Mouse (Mus musculus) layer of hippocampus, adult 11-12 months (tissue): ENCODE results near the gene Cpa3.
A peak's percentile ranks its signal among the peaks of the same experiment; 100 is the strongest.

Source experiments
- DNase-seq: peaks from one replicate; pipeline ENCODE4 v3.0.0; 2022; ENCODE audit warnings: low spot score

The Cpa3 gene

DNA sequence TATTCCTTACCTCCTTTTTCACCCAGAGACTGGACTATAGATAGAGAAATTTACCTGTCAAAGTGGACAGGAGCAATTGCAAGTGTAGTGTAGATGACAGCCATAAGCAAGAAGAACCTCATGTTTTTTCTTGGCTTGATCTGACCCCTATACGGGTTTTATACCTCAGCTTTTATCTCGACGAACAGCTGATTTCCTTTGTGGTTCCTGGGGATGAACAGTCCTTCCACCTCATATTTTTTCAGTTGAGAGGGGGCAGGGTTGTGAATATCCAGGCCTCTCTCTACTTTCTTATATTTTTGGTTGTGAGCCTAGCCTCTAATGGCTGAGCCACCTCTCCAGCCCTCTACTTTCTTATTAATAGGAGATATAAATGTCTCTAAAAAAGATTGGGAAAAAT is at the start of gene Cpa3:
Cpa3 (minus strand) TSS at position 132 of the 400 bp plus-strand sequence.
- DNase-seq, result no peak

DNA sequence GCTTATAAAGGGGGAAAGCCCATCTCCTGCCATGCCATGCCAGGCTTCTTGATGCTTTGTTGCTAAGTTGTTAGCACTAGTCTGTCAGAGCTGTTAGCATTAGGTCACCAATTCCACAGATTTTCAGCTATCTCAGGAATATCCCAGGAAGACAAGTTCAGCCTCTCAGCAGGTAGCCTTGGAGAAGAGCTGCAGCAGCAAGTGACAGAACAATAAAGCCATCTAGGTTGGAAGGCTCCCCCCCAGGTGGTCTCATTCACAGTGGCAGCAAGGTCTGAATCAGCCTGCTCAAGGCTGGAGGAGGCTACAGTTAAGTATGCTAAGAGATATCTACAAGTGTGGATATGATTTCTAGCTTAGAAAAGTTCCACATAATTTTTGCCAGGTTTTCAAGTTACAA is 49.4 kb upstream of the Cpa3 start:
- no peak for DNase-seq

DNA sequence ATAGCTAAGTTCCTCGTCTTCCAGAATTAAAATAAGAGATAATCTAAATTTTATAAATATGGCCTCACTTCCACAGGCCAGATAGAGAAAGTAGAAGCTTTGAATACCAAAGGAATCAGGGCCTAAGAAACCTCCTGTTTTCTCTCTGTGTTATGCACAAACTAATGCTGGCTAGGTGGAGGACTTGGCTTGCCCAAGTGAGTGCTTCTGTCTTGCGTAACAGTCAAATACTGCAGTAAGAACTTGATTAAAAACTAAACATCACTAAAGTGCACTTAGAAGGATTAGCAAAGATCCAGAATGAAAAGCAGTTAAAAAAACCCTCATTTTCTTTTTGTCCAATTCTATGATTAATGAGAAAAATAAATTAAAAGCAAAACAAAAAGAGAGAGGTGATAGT is 46.8 kb upstream of the Cpa3 start:
- DNase-seq, result no peak

DNA sequence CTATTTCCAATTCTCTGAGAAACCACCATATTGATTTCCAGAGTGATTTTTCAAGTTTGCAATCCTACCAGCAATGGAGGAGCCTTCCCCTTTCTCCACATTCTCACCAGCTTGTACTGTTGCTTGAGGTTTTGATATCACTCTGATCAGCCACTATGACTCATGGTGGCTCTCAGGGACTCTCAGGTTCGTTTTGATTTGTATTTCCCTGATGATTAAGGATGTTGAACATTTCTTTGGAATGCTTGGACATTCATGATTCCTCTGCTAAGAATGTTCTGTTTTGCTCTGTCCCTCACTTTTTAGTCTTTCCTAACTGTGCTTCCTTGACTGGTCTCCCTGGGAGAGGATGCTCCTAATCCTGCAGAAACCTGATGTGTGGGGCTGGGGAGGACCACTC is 39.8 kb upstream of the Cpa3 start:
- DNase-seq, result no peak

DNA sequence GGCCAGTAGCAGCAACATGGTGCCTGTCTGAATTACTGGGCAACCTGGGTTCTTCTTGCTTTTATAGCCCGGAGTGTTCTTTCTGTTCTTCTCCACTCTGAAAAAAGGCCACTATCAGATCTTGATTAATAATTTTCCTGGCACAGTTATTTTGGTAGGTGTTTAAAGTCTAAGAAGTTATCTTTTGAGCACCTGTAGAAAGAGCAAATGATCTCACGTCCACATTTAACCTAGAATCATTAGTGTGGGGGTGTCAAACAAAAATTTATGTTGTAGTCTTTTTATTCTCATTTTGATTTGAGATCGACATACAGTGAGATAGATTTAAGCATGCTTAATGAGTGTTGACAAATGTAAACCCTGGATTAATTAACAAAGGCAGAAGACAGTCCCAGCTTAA is 33.7 kb upstream of the Cpa3 start, which contains the start of gene Cpb1:
Cpb1 (minus strand) TSS at position 101 of the 400 bp plus-strand sequence.
- DNase-seq, result no peak

DNA sequence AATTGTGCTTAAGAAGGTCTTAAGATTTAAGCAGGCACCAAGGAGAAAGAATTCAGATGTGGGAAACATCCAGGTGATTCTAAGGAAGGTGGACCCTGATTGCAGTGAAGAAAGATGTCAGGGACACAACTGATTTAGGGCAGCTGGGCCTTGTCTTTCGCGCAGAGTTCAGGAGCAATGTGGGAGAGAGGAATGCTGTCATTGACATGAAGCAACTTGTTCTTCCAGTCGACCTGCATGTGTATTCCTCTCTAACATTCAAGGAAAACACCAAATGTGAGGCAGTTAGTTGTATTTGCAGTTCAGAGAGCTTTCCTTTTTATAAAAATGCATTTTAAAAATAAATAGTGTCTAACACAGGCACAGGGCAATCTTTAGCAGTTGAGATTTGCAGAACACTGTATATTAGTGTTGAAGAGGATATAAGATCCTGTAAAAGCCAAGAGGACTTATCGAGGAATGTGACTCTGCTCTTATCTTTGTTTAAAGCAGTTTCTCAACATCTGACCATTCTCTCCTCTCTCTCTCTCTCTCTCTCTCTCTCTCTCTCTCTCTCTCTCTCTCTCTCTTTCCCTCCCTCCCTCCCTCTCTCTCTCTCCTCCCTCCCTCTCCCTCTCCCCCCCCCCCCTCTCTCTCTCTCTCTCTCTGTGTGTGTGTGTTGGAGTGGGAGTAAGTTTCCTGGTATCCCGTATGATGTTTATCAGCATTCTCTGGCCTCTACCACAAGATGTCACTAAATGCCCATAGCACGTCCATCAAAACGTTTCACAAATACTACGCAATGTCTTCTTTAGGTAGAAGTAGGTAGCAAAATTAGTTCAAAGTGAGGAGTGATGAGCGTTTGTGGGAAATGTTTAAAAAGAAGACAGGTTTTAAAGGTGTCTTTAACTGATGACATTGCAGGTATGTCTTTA is 12.8 kb upstream of the Cpa3 start:
- DNase-seq, result no peak

DNA sequence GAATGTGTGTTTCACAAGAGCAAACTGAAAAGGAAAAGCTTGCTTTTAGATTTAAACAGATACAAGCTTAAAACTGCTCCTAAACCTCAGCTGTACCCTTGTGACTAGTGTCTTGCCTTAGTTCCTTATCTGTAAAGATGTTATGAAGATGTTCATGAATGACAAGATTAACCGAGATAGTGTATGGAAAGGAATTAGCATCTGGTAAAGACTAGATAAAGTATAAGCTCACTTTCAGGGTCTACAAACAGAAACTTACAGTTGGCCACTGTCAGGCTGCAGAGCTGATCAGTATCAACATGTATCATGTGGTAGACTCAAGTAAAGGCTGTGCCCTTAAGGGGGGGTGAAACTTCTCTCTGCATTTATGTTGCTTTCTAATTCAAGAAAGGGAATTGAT is 1.9 kb upstream of the Cpa3 start:
- DNase-seq, result no peak

DNA sequence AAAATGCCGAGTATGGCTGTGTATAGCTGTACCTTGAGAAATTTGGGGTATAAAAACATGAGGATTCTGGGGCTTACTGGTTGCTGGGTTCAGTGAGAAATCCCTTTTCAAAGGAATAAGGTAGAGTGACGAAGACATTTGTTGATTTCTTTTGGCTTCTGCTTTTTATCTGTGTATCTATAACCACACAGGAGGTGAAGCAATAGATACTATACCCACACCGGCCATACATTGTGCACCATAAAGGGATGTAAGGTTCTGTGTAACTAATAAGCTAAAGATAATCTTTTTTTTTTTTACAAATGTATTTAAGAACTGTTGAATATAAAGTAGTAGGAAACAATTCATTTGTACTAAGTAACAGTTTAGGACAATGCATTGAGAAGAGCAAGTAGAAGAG is 2.2 kb downstream of the Cpa3 start:
- DNase-seq, result no peak

DNA sequence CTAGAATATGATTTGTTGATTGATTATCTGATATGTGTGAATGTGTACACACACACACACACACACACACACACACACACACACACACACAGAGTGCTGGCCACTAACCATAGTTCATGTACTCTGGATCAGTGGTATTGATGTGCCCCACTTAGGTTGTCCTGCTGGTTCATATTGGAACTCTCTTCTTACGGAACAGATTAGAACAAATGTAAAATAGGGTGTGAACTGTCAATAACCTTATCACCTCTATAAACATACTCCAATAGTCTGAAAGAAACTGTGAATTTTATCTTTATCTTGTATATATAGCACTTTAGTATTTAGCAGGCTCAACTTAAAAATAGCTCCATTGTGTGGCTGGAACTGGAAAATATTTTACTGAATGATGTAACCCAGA is 5.0 kb downstream of the Cpa3 start:
- DNase-seq, result no peak

DNA sequence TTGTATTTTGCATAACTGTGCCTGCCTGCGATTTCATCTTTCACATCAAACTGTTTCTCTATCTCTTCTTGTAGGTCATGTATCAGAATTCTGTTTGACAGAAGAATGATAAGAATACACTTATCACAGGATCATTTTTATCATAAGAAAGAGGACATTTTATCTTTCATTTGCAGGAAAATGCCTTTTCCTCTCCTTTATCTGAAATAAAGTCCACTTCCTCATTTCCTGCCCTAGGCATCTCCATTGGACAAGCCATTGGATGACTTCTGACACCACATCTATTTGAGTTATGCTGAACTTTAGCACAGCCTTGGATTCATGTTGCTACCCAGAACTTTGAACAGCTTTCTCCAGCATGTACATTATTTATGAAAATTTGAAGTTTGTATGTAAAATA is 13.0 kb downstream of the Cpa3 start:
- DNase-seq, result no peak

DNA sequence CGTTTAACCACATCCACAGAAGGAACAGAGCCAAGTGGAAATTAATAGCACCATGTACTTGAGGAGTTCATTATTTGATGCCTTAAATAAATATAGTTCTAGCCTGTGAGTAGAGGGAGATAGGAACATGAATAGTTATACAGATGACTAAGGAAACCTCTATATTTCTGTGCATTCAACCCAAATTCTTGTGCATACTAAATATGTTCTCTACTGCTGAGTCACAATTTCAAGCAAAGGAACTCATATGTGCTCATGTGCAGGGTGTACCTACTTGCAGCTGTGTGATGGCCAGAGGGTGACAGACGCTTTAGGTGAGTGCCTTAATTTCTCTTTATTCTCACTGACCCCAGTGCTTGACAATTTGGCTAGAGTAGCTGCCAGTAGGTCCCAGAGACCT is 16.6 kb downstream of the Cpa3 start:
- no peak for DNase-seq

DNA sequence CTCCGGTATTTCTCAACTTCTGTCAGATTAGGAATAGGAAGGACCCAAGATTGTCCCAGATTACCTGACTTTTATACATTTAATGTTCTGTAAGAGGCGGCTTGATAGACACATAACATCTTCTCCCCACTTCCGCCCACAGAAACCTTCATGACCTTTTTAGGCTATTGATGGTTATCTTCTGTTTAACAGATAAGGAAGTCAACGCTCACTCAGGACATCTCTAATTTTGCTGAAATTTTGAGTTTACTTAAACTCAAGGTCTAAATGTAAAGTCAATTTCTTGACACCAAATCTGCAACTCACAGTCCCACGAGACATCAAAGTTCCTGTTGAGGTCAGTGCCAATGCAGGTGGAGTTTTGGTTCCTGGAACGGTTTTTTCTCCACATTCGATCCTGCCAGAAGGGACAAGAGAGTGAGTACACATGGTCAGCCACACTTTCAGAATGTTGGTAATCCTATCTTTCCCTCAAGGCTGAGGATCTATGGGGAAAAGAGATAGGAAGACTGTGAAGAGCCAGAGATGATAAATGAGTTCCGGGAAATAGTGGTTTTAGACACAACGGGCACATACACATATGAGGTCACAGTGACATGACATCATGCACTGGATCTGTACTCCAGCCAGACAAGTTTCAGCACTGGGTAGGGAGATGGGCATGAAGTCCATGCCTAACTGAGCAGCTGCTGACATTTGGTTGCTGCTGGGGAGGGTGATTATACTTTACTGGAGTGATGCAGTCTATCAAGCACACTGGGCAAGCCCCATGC is 18.9 kb downstream of the Cpa3 start:
- DNase-seq, result no peak

DNA sequence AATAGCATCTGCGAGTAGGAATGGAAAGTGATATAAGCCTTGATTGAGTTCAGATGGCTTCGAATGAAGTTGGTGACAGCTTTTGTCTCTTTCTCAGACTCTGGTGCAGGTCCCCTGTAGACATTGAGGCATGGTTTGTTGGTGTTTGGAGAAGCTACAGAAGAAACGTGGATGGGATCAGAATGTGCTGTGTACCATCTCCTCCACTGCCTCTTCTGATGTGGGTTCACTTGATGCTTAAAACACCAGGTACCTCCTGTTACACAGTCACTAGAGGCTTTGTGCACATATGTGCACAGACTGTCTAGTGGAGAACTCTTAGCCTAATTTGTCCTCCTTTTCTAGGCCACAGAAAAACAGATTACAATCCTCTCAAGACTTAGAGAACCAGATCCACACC is 19.8 kb downstream of the Cpa3 start:
- DNase-seq, result no peak

DNA sequence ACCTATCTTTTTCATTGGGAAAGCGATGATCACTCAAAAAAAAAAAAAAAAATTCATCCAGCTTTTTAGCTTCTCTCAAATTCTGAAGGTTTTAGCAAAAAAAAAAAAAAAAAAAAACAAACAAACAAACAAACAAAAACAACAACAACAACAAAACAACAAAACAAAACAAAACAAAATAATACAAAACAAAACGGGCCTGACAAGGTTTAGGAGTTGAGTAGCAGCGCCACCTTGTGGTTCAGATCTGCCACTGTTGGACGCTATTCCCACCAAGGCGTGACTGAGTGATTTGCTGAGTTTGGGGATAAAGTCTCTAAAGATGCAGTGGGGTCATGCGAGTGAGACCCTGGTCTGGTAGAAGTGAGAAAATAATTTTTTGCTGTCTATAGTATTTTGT is 43.1 kb downstream of the Cpa3 start:
- peak; percentile 56 for DNase-seq

DNA sequence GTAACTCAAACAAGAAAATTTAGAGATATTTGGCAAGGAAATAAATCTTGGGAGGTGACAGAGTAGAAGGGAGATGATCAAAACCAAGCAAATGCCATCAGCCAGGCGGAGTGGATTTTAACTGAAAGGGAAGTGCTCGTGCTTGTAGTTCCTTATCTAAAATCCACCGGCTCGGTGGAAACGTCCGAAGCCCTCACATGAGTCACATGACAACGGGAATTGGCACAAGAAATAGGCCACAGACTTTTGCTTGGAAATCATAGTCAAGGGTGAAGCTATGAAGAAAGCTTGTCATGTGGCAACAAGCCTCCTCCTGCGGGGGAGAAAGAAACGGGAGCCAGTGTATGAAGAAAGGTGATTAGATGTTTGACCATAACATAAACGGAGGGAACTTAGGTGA is 44.1 kb downstream of the Cpa3 start:
- no peak for DNase-seq

DNA sequence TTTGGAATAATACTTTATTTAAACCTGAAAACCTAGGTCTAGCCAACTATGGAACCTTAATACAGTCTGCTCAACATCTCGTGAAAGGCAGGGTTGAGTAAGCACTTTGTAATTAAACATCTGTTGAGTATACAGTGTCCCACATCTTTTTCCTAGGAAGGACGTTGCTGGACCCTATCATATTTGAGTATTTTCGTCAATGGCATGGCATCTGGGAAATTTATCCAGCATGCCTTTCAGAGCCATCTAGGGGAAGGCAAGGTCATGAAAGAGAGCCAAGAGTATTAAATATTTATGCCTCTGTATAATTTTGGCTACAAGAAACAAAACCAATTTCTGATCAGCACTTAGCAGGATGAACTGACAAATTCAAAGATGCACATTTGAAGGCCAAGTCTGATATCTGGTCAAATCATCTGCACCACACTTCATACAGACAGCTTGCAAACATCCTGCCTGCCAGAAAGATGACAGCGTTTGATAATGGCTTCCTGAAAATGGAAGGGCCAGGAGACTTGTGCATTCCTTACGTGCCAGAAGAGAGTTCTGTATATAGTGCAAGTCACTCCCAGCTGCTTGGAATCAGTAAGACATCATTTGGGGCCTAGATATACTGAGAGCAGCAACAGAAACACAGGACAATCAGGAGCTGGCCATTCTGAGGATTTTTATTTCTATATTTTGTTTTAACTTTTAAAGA is 52.9 kb downstream of the Cpa3 start:
- DNase-seq, result no peak

DNA sequence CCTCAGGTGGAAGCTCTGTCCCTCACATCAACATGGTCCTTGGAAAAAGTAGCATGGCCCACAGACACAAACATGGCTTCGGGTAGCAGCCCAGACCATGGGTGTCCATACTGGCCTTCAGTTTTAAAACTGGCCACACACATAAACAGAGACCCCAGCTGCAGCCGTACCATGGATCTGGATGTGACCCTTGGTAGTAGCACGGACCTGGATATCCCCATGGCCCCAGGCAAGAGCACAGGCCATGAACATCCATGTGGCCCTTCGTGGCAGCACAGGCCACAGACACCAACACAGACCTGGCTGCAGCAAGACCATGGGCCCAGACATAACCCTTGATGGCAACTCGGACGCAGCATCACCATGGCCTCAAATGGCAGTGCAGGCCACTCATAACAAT is 69.6 kb downstream of the Cpa3 start:
- no peak for DNase-seq

DNA sequence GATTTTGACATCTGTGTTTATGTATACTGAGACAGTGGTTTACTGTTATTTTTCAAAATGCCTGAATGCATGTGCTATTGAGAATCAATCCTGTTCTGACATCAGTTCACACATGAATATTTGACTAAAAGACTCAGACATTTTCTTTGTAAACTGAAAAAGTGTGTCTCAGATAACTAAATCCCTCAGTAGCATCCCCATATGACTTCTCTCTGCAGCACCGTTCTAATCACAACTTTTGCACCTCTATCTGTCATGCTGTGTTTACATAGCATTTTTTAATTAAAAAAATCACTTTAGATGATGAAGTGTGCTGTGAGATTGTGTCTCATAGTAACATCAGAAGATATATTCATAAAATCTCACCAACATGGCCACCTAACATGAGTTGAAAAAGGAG is 74.5 kb downstream of the Cpa3 start:
- no peak for DNase-seq
